Mouse (Mus musculus) MEL (cell line): ENCODE results near the gene Lrch3. TPM values are rescaled to one million over a fixed set of nuclear protein-coding genes. Genes with fewer than 3 reads are reported as not detected.

Experiments used
- DNase-seq: peaks from one replicate; pipeline ENCODE4 v3.0.0; 2011; ENCODE audit warnings: low read depth, low spot score
- H3K27ac ChIP-seq: 2 replicates; pipeline ENCODE4 v1.5.1; 2012; ENCODE audit warnings: low read depth, mild to moderate bottlenecking, control low read depth, low read length, moderate library complexity; ENCODE audit not compliant: control insufficient read depth
- H3K27me3 ChIP-seq, 2 experiments: fragments of 150-350 bp in 1 of 2; sonication (generic) in 1 of 2; 2 replicates each; pipeline ENCODE4 v1.6.1; 2012; ENCODE audit warnings: low read length in 2 of 2, mild to moderate bottlenecking in 2 of 2, improper control_type of control experiment in 1 of 2, moderate library complexity in 1 of 2; ENCODE audit not compliant: insufficient read depth in 2 of 2, control insufficient read depth in 1 of 2
- H3K36me3 ChIP-seq, 2 experiments: 2 replicates each; pipeline ENCODE4 v1.6.1; 2012 to 2014; ENCODE audit warnings: low read length in 2 of 2, improper control_type of control experiment in 1 of 2, inconsistent platforms in 1 of 2, mild to moderate bottlenecking in 1 of 2; ENCODE audit not compliant: insufficient read depth in 2 of 2, control insufficient read depth in 1 of 2
- H3K4me1 ChIP-seq, 2 experiments: fragments of 150-350 bp in 1 of 2; sonication (generic) in 1 of 2; 2 replicates each; pipeline ENCODE4 v1.6.1; 2012; ENCODE audit warnings: low read length in 2 of 2, improper control_type of control experiment in 1 of 2, mild to moderate bottlenecking in 1 of 2; ENCODE audit not compliant: insufficient read depth in 2 of 2, control insufficient read depth in 1 of 2
- H3K4me3 ChIP-seq, 2 experiments: fragments of 150-350 bp in 1 of 2; sonication (generic) in 1 of 2; 2 replicates each; pipeline ENCODE4 v1.5.1; 2012; ENCODE audit warnings: low read depth in 2 of 2, low read length in 2 of 2, mild to moderate bottlenecking in 2 of 2, moderate library complexity in 2 of 2, control low read depth in 1 of 2, improper control_type of control experiment in 1 of 2; ENCODE audit not compliant: control insufficient read depth in 1 of 2, insufficient read depth in 1 of 2
- H3K79me2 ChIP-seq: 2 replicates; pipeline ENCODE4 v1.6.1; 2012; ENCODE audit warnings: mild to moderate bottlenecking, low read length, moderate library complexity; ENCODE audit not compliant: control insufficient read depth, poor library complexity, insufficient read depth
- H3K9ac ChIP-seq: 2 replicates; pipeline ENCODE4 v1.6.1; 2012; ENCODE audit warnings: low read depth, mild to moderate bottlenecking, control low read depth, low read length, moderate library complexity; ENCODE audit not compliant: control insufficient read depth, poor library complexity, severe bottlenecking
- H3K9me3 ChIP-seq: fragments of 150-350 bp; sonication (generic); replicated peaks from 2 replicates; pipeline ENCODE4 v1.6.1; 2012; ENCODE audit warnings: mild to moderate bottlenecking, low read length, improper control_type of control experiment, moderate library complexity; ENCODE audit not compliant: insufficient read depth
- BHLHE40 ChIP-seq: IDR thresholded peaks from 2 replicates; pipeline ENCODE4 v1.6.1; 2012; ENCODE audit warnings: low read depth, mild to moderate bottlenecking, inconsistent platforms, low read length, improper control_type of control experiment, borderline replicate concordance
- CHD1 ChIP-seq: IDR thresholded peaks from 2 replicates; pipeline ENCODE4 v1.6.1; 2012; ENCODE audit warnings: low read depth, mild to moderate bottlenecking, inconsistent platforms, low read length, improper control_type of control experiment
- CHD2 ChIP-seq: IDR thresholded peaks from 2 replicates; pipeline ENCODE4 v1.6.1; 2011; ENCODE audit warnings: low read length, improper control_type of control experiment
- CTCF ChIP-seq, 3 experiments: IDR thresholded peaks in 2 of 3; conservative IDR thresholded peaks in 1 of 3; 2 replicates each; pipeline ENCODE4 v1.5.1; 2011 to 2012; ENCODE audit warnings: low read length in 3 of 3, low read depth in 2 of 3, mild to moderate bottlenecking in 2 of 3, improper control_type of control experiment in 1 of 3, inconsistent platforms in 1 of 3, mixed read lengths in 1 of 3, moderate library complexity in 1 of 3; ENCODE audit not compliant: control insufficient read depth in 1 of 3, insufficient read depth in 1 of 3, poor library complexity in 1 of 3, severe bottlenecking in 1 of 3
- ETS1 ChIP-seq: IDR thresholded peaks from 2 replicates; pipeline ENCODE4 v1.6.1; 2012; ENCODE audit warnings: low read depth, mild to moderate bottlenecking, inconsistent platforms, low read length, improper control_type of control experiment, moderate library complexity
- GATA1 ChIP-seq: IDR thresholded peaks from 2 replicates; pipeline ENCODE4 v1.6.1; 2011; ENCODE audit warnings: low read depth, low read length, improper control_type of control experiment
- HCFC1 ChIP-seq: IDR thresholded peaks from 2 replicates; pipeline ENCODE4 v1.6.1; 2012; ENCODE audit warnings: low read depth, mild to moderate bottlenecking, inconsistent platforms, low read length, improper control_type of control experiment, moderate library complexity
- KAT2A ChIP-seq: conservative IDR thresholded peaks from 2 replicates; pipeline ENCODE4 v1.6.1; 2012; ENCODE audit warnings: low read depth, low read length, improper control_type of control experiment, inconsistent platforms
- MAFK ChIP-seq: IDR thresholded peaks from 2 replicates; pipeline ENCODE4 v1.6.1; 2011; ENCODE audit warnings: low read depth, mild to moderate bottlenecking, low read length, improper control_type of control experiment, borderline replicate concordance
- MAX ChIP-seq: IDR thresholded peaks from 2 replicates; pipeline ENCODE4 v1.6.1; 2011; ENCODE audit warnings: low read length, improper control_type of control experiment
- MXI1 ChIP-seq: IDR thresholded peaks from 2 replicates; pipeline ENCODE4 v1.6.1; 2011; ENCODE audit warnings: mild to moderate bottlenecking, low read depth, low read length, improper control_type of control experiment
- NRF1 ChIP-seq: IDR thresholded peaks from 2 replicates; pipeline ENCODE4 v1.6.1; 2014; ENCODE audit warnings: low read depth, mild to moderate bottlenecking, inconsistent platforms, low read length, improper control_type of control experiment, moderate library complexity; ENCODE audit not compliant: poor library complexity, insufficient read depth, severe bottlenecking
- POLR2A ChIP-seq, 2 experiments: IDR thresholded peaks; 2 replicates each; pipeline ENCODE4 v1.6.1; 2011 to 2012; ENCODE audit warnings: low read length in 2 of 2, mild to moderate bottlenecking in 2 of 2, control low read depth in 1 of 2, improper control_type of control experiment in 1 of 2, low read depth in 1 of 2, moderate library complexity in 1 of 2; ENCODE audit not compliant: control insufficient read depth in 1 of 2, insufficient read depth in 1 of 2, poor library complexity in 1 of 2
- SMC3 ChIP-seq: IDR thresholded peaks from 2 replicates; pipeline ENCODE4 v1.6.1; 2011; ENCODE audit warnings: low read depth, low read length, improper control_type of control experiment
- UBTF ChIP-seq: IDR thresholded peaks from 2 replicates; pipeline ENCODE4 v1.6.1; 2012; ENCODE audit warnings: low read depth, mild to moderate bottlenecking, inconsistent platforms, low read length, improper control_type of control experiment, moderate library complexity, borderline replicate concordance; ENCODE audit not compliant: insufficient read depth
- USF1 ChIP-seq: IDR thresholded peaks from 2 replicates; pipeline ENCODE4 v1.6.1; 2014; ENCODE audit warnings: low read depth, mild to moderate bottlenecking, inconsistent platforms, low read length, improper control_type of control experiment, moderate library complexity
- ZKSCAN1 ChIP-seq: IDR thresholded peaks from 2 replicates; pipeline ENCODE4 v1.6.1; 2012; ENCODE audit warnings: low read depth, mild to moderate bottlenecking, inconsistent platforms, low read length, improper control_type of control experiment, moderate library complexity
- ZMIZ1 ChIP-seq: IDR thresholded peaks from 2 replicates; pipeline ENCODE4 v1.6.1; 2012; ENCODE audit warnings: low read depth, mild to moderate bottlenecking, inconsistent platforms, low read length, improper control_type of control experiment, moderate library complexity
- ZNF384 ChIP-seq: IDR thresholded peaks from 2 replicates; pipeline ENCODE4 v1.6.1; 2012; ENCODE audit warnings: low read depth, mild to moderate bottlenecking, inconsistent platforms, low read length, improper control_type of control experiment
- polyA plus RNA-seq, 2 experiments: library from polyadenylated mRNA; stranded (reverse) in 1 of 2; unstranded in 1 of 2; fragments of >175 nt in 1 of 2; fragments of >200 nt in 1 of 2; gene quantifications; 2 replicates each; pipeline versions ENCODE4 v1.2.1 to v1.2.4; 2012; ENCODE audit warnings: low replicate concordance in 2 of 2, low read depth in 1 of 2; ENCODE audit not compliant: insufficient read length in 2 of 2, insufficient read depth in 1 of 2, missing spikeins in 1 of 2
- total RNA-seq: library from RNA; depleted of rRNA; stranded (reverse); fragments of 300-350 nt; gene quantifications from 2 replicates; pipeline ENCODE4 v1.2.3, GENCODE M21; 2012

Lrch3 gene
- total and polyA plus RNA-seq, 3 experiments, result 8.6 to 17.0 TPM; not detected in 1

GRCm38 (mm10) chr16:32870231-32870630, 43.7 kb upstream of the Lrch3 start:
- Histone ChIP-seq H3K36me3 (peaks cover 0 to 2% of the 10 kb centered on the region in 2 experiments; a peak in 2 of 4 replicates), H3K27ac (no peak overlapping the region), H3K4me1 (peaks cover 0 to 10% of the 10 kb centered on the region in 2 experiments; a peak in 3 of 4 replicates), H3K9me3 (no peaks in the 10 kb centered on the region), H3K9ac (no peak overlapping the region), H3K4me3 (no peak overlapping the region), H3K79me2 (no peaks in the 10 kb centered on the region; the same call in 1 of the 2 replicates), H3K27me3 (no peaks in the 10 kb centered on the region)
- no peak for TF ChIP-seq MAFK
- no peak for TF ChIP-seq CHD2
- no peak for TF ChIP-seq HCFC1
- TF ChIP-seq SMC3, result no peak
- TF ChIP-seq CHD1, result no peak
- no peak for TF ChIP-seq GATA1
- no peak for TF ChIP-seq MXI1
- TF ChIP-seq ZMIZ1, result no peak
- no peak for TF ChIP-seq CTCF (IDR thresholded peaks at IDR 0.05 in 2 of 3, conservative IDR thresholded peaks at IDR 0.05 in 1 of 3; ENCODE audit: control insufficient read depth in 1 of 3, insufficient read depth in 1 of 3, low read depth in 2 of 3, low read length in 3 of 3, poor library complexity in 1 of 3, severe bottlenecking in 1 of 3)
- no peak for TF ChIP-seq USF1
- TF ChIP-seq NRF1, result no peak
- no peak for TF ChIP-seq MAX
- no peak for TF ChIP-seq BHLHE40
- TF ChIP-seq POLR2A (IDR thresholded peaks at IDR 0.05; ENCODE audit: control insufficient read depth in 1 of 2, insufficient read depth in 1 of 2, low read depth in 1 of 2, low read length in 2 of 2, poor library complexity in 1 of 2), result no peak
- no peak for TF ChIP-seq ZNF384
- TF ChIP-seq ETS1, result no peak
- DNase-seq, result no peak

GRCm38 (mm10) chr16:32873366-32873765, 40.5 kb upstream of the Lrch3 start:
- no peaks in the 10 kb centered on the region for H3K9me3 ChIP-seq
- no peaks in the 10 kb centered on the region for H3K27me3 ChIP-seq
- peaks cover 0 to 2% of the 10 kb centered on the region in 2 experiments; a peak in 1 of 4 replicates for H3K36me3 ChIP-seq
- H3K4me1 ChIP-seq, result peaks cover 0 to 8% of the 10 kb centered on the region in 2 experiments; a peak in 2 of 4 replicates
- no peak overlapping the region for H3K27ac ChIP-seq
- H3K9ac ChIP-seq, result no peak overlapping the region
- TF ChIP-seq ZKSCAN1, result no peak
- TF ChIP-seq ETS1, result no peak
- TF ChIP-seq UBTF, result no peak
- TF ChIP-seq KAT2A, result no peak
- no peak for DNase-seq
- H3K4me3 ChIP-seq, result no peak overlapping the region
- H3K79me2 ChIP-seq, result peaks cover 5% of the 10 kb centered on the region
